Mouse (Mus musculus) cortical plate, adult 2 months (tissue): ENCODE measurements around the gene Etl4. TPM values are rescaled to one million over a fixed set of nuclear protein-coding genes. Genes with fewer than 3 reads are reported as not detected.

Source experiments
- H3K27ac ChIP-seq: fragments of 200-500 bp; 2 replicates; pipeline ENCODE4 v1.5.1; 2012; ENCODE audit warnings: low read length, control low read depth, inconsistent platforms; ENCODE audit not compliant: insufficient read depth
- H3K4me1 ChIP-seq: fragments of 200-500 bp; 2 replicates; pipeline ENCODE4 v1.6.1; 2011; ENCODE audit warnings: low read length; ENCODE audit not compliant: control insufficient read depth, insufficient read depth
- H3K4me3 ChIP-seq: fragments of 200-500 bp; 2 replicates; pipeline ENCODE4 v1.5.1; 2011; ENCODE audit warnings: mild to moderate bottlenecking, low read length, control low read depth; ENCODE audit not compliant: insufficient read depth
- CTCF ChIP-seq: fragments of 200-500 bp; IDR thresholded peaks from 2 replicates; pipeline ENCODE4 v1.5.1; 2011; ENCODE audit warnings: mild to moderate bottlenecking, control low read depth, low read length; ENCODE audit not compliant: insufficient read depth; ENCODE audit errors: extremely low read depth
- POLR2A ChIP-seq: fragments of 200-500 bp; IDR thresholded peaks from 2 replicates; pipeline ENCODE4 v1.6.1; 2011; ENCODE audit warnings: mild to moderate bottlenecking, low read length, control low read depth; ENCODE audit not compliant: insufficient read depth; ENCODE audit errors: extremely low read depth
- polyA plus RNA-seq: library from polyadenylated mRNA; depleted of rRNA; stranded (reverse); fragments of >200 nt; gene quantifications from 2 replicates; pipeline ENCODE4 v1.2.3, GENCODE M21; 2012

The Etl4 gene
- polyA plus RNA-seq, 1 experiment: 90.7 TPM

GRCm38 (mm10) chr2:20649817-20650216 is 740.2 kb downstream of the Etl4 start:
- no peaks in the 10 kb centered on the region; the same call in 1 of the 2 replicates for H3K4me1 ChIP-seq
- no peak overlapping the region for H3K27ac ChIP-seq
- TF ChIP-seq CTCF: no peak
- no peak for TF ChIP-seq POLR2A
- H3K4me3 ChIP-seq: no peak overlapping the region

GRCm38 (mm10) chr2:20653116-20653515 is 743.5 kb downstream of the Etl4 start:
- TF ChIP-seq POLR2A (no peak), CTCF (no peak)
- Histone ChIP-seq H3K27ac (no peak overlapping the region), H3K4me1 (peaks cover 1% of the 10 kb centered on the region), H3K4me3 (no peak overlapping the region)

- TF ChIP-seq POLR2A: no peak
- no peak for TF ChIP-seq CTCF
- no peak overlapping the region for H3K27ac ChIP-seq
- H3K4me3 ChIP-seq: no peak overlapping the region
- H3K4me1 ChIP-seq: peaks cover 1% of the 10 kb centered on the region
Measured at GRCm38 (mm10) chr2:20654058-20654457, 744.5 kb downstream of the Etl4 start.

GRCm38 (mm10) chr2:20654598-20655340 is 745.2 kb downstream of the Etl4 start:
- Histone ChIP-seq H3K4me3 (no peak overlapping the region), H3K27ac (no peak overlapping the region), H3K4me1 (peaks cover 1% of the 10 kb centered on the region; the same call in 1 of the 2 replicates)
- TF ChIP-seq CTCF: no peak
- no peak for TF ChIP-seq POLR2A

- no peak for TF ChIP-seq CTCF
- no peak for TF ChIP-seq POLR2A
- H3K4me1 ChIP-seq: peaks cover 1% of the 10 kb centered on the region; the same call in 1 of the 2 replicates
- H3K4me3 ChIP-seq: no peak overlapping the region
- H3K27ac ChIP-seq: no peak overlapping the region
Measured at GRCm38 (mm10) chr2:20655341-20655612, 745.7 kb downstream of the Etl4 start.

GRCm38 (mm10) chr2:20657856-20658255 is 748.3 kb downstream of the Etl4 start:
- H3K4me1 ChIP-seq: peaks cover 1% of the 10 kb centered on the region; the same call in 1 of the 2 replicates
- H3K4me3 ChIP-seq: no peak overlapping the region
- TF ChIP-seq CTCF: no peak
- TF ChIP-seq POLR2A: no peak
- H3K27ac ChIP-seq: no peak overlapping the region

GRCm38 (mm10) chr2:20661841-20662240 is 752.3 kb downstream of the Etl4 start:
- Histone ChIP-seq H3K4me1 (peaks cover 1% of the 10 kb centered on the region; the same call in 1 of the 2 replicates), H3K4me3 (no peak overlapping the region), H3K27ac (no peak overlapping the region)
- TF ChIP-seq POLR2A (no peak), CTCF (no peak)

GRCm38 (mm10) chr2:20662696-20663095 is 753.1 kb downstream of the Etl4 start:
- Histone ChIP-seq H3K4me1 (peaks cover 1% of the 10 kb centered on the region; the same call in 1 of the 2 replicates), H3K4me3 (no peak overlapping the region), H3K27ac (no peak overlapping the region)
- TF ChIP-seq CTCF: no peak

GRCm38 (mm10) chr2:20665309-20665971 is 755.9 kb downstream of the Etl4 start:
- H3K27ac ChIP-seq: no peak overlapping the region
- H3K4me3 ChIP-seq: no peak overlapping the region
- TF ChIP-seq CTCF (no peak), POLR2A (no peak)
- H3K4me1 ChIP-seq: no peaks in the 10 kb centered on the region

GRCm38 (mm10) chr2:20666051-20666478 is 756.5 kb downstream of the Etl4 start:
- no peak overlapping the region for H3K4me3 ChIP-seq
- no peaks in the 10 kb centered on the region for H3K4me1 ChIP-seq
- TF ChIP-seq POLR2A (no peak), CTCF (peak; percentile 61)
- no peak overlapping the region for H3K27ac ChIP-seq
